Mouse (Mus musculus): ENCODE data around the gene Cdkl3. TPM values are rescaled to one million over a fixed set of nuclear protein-coding genes. Genes with fewer than 3 reads are reported as not detected.

The Cdkl3 gene
- polyA plus RNA-seq, 1 experiment: 2.2 TPM

DNA sequence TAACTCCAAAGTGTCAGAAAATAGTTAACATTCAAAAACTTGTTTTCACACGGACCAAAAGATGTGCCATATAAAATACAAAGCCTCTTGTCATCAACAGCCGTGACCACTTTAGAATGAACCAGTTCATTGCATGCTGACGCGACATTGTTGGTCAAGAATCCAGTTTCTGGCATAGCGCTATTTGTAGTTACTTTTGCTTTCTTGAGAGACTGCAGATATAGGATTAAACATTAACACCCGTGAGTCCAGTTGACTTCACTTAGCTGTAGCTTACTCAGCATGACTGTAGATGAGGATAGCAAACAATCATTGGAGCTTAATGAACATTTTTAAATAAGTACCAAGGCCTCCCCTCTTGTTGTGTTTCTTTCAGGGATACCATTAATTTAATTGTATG, 118.0 kb downstream of the Cdkl3 start:
- Histone ChIP-seq H3ac (ENCODE audit: control insufficient read depth, insufficient read length) (no peak overlapping the region), H3K79me2 (ENCODE audit: control insufficient read depth, insufficient read depth) (peaks cover 28% of the 10 kb centered on the region)
- no peak for TF ChIP-seq TCF12 (IDR thresholded peaks at IDR 0.05; ENCODE audit: insufficient read depth, poor library complexity, severe bottlenecking)
- TF ChIP-seq USF1 (IDR thresholded peaks at IDR 0.05; ENCODE audit: low read depth): no peak
- no peak for TF ChIP-seq MYOD1 (IDR thresholded peaks at IDR 0.05; ENCODE audit: control insufficient read depth in 1 of 3, insufficient read length in 2 of 3, low read depth in 2 of 3)
- no peak for TF ChIP-seq SRF (IDR thresholded peaks at IDR 0.05; ENCODE audit: control insufficient read depth, insufficient read length, low read depth)
- no peak for TF ChIP-seq TCF3 (IDR thresholded peaks at IDR 0.05; ENCODE audit: insufficient read length, low read depth)
- TF ChIP-seq POLR2AphosphoS2 (IDR thresholded peaks at IDR 0.05; ENCODE audit: insufficient read length, low read depth): no peak
- no peak for TF ChIP-seq CEBPB (IDR thresholded peaks at IDR 0.05; ENCODE audit: insufficient read depth, poor library complexity, severe bottlenecking)
- no peak for TF ChIP-seq REST (IDR thresholded peaks at IDR 0.05; ENCODE audit: insufficient read depth, insufficient read length)
- TF ChIP-seq POLR2A (IDR thresholded peaks at IDR 0.05; ENCODE audit: insufficient read length, low read depth): no peak
- no peak for TF ChIP-seq MAX (IDR thresholded peaks at IDR 0.05; ENCODE audit: low read depth)
- no peak for TF ChIP-seq E2F4 (IDR thresholded peaks at IDR 0.05; ENCODE audit: insufficient read depth)
- TF ChIP-seq MYOG (IDR thresholded peaks at IDR 0.05; ENCODE audit: control insufficient read depth in 1 of 3, insufficient read depth in 1 of 3, insufficient read length in 2 of 3, low read depth in 2 of 3): no peak

GRCm38 (mm10) chr11:52124468-52124867, 120.4 kb downstream of the Cdkl3 start:
- no peak overlapping the region for H3ac ChIP-seq (ENCODE audit: control insufficient read depth, insufficient read length)
- no peak for TF ChIP-seq MAX (IDR thresholded peaks at IDR 0.05; ENCODE audit: low read depth)
- TF ChIP-seq MYOG (IDR thresholded peaks at IDR 0.05; ENCODE audit: control insufficient read depth in 1 of 3, insufficient read depth in 1 of 3, insufficient read length in 2 of 3, low read depth in 2 of 3): no peak
- no peak for TF ChIP-seq TCF3 (IDR thresholded peaks at IDR 0.05; ENCODE audit: insufficient read length, low read depth)
- TF ChIP-seq TCF12 (IDR thresholded peaks at IDR 0.05; ENCODE audit: insufficient read depth, poor library complexity, severe bottlenecking): no peak
- TF ChIP-seq SRF (IDR thresholded peaks at IDR 0.05; ENCODE audit: control insufficient read depth, insufficient read length, low read depth): no peak
- no peak for TF ChIP-seq REST (IDR thresholded peaks at IDR 0.05; ENCODE audit: insufficient read depth, insufficient read length)
- no peak for TF ChIP-seq CEBPB (IDR thresholded peaks at IDR 0.05; ENCODE audit: insufficient read depth, poor library complexity, severe bottlenecking)
- no peak for TF ChIP-seq POLR2A (IDR thresholded peaks at IDR 0.05; ENCODE audit: insufficient read length, low read depth)
- peaks cover 54% of the 10 kb centered on the region for H3K36me3 ChIP-seq (ENCODE audit: control insufficient read depth, insufficient read depth)
- H3K27me3 ChIP-seq (ENCODE audit: control insufficient read depth, insufficient read depth, insufficient read length): no peaks in the 10 kb centered on the region
- no peak overlapping the region for H3K4me3 ChIP-seq
- H3K79me2 ChIP-seq (ENCODE audit: control insufficient read depth, insufficient read depth): peaks cover 10% of the 10 kb centered on the region
- H3K4me2 ChIP-seq (ENCODE audit: low read depth): no peak overlapping the region

More for the DNA sequence above, 118.0 kb downstream of the Cdkl3 start:
- peaks cover 76% of the 10 kb centered on the region for H3K36me3 ChIP-seq (ENCODE audit: control insufficient read depth, insufficient read depth)
- H3K4me3 ChIP-seq: no peak overlapping the region
- no peak overlapping the region for H3K4me2 ChIP-seq (ENCODE audit: low read depth)
- H3K27me3 ChIP-seq (ENCODE audit: control insufficient read depth, insufficient read depth, insufficient read length): no peaks in the 10 kb centered on the region

DNA sequence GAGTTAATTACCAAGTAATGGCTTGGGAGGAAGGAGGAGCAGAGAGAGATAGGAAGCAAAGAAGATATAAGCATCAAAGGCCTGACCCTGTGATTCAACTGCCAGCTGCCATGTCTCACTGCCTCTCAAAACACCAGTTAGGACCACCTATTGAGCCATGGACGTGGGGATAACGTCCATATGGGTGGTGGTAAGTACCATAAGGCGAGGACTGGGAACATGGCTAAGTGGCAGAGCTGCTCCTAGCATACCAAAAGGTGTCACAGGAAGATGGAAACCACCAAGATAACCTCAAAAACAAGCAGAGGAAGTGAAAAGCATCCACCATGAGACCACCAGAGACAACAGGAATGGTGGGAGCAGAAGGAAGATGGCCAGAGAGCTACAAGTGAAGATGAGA, 123.1 kb downstream of the Cdkl3 start:
- no peak for TF ChIP-seq CEBPB (IDR thresholded peaks at IDR 0.05; ENCODE audit: insufficient read depth, poor library complexity, severe bottlenecking)
- TF ChIP-seq REST (IDR thresholded peaks at IDR 0.05; ENCODE audit: insufficient read depth, insufficient read length): no peak
- TF ChIP-seq POLR2AphosphoS2 (IDR thresholded peaks at IDR 0.05; ENCODE audit: insufficient read length, low read depth): peak; percentile 59
- no peak for TF ChIP-seq MAX (IDR thresholded peaks at IDR 0.05; ENCODE audit: low read depth)
- H3K36me3 ChIP-seq (ENCODE audit: control insufficient read depth, insufficient read depth): peaks cover 27% of the 10 kb centered on the region
- no peak overlapping the region for H3K4me2 ChIP-seq (ENCODE audit: low read depth)
- peaks cover 2% of the 10 kb centered on the region for H3K79me2 ChIP-seq (ENCODE audit: control insufficient read depth, insufficient read depth)
- no peaks in the 10 kb centered on the region for H3K27me3 ChIP-seq (ENCODE audit: control insufficient read depth, insufficient read depth, insufficient read length)
- H3K4me3 ChIP-seq: no peak overlapping the region
- H3ac ChIP-seq (ENCODE audit: control insufficient read depth, insufficient read length): no peak overlapping the region

DNA sequence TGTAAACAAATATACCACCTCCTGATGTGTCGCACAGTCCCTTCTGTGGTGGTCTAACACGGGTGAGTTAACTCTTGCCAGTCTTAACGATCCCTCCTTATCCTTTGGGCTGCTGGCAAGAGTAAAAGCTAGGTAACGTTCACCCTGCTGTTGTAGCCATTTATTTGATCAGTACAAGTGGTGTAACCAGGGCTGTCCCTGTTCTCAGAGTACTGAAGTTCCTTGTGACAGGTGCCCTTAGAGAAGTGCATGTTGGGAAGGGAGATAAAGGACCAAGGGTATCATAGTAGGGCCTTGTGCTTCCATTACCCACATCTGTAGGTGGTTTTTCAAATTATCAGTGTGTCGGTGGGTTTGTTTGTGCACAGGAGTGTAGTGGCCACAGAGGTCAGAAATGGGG, 123.7 kb downstream of the Cdkl3 start:
- H3K36me3 ChIP-seq (ENCODE audit: control insufficient read depth, insufficient read depth): peaks cover 21% of the 10 kb centered on the region
- H3K4me3 ChIP-seq: no peak overlapping the region
- TF ChIP-seq CEBPB (IDR thresholded peaks at IDR 0.05; ENCODE audit: insufficient read depth, poor library complexity, severe bottlenecking): no peak
- no peak for TF ChIP-seq POLR2A (IDR thresholded peaks at IDR 0.05; ENCODE audit: insufficient read length, low read depth)
- TF ChIP-seq MYOG (IDR thresholded peaks at IDR 0.05; ENCODE audit: control insufficient read depth in 1 of 3, insufficient read depth in 1 of 3, insufficient read length in 2 of 3, low read depth in 2 of 3): no peak
- TF ChIP-seq REST (IDR thresholded peaks at IDR 0.05; ENCODE audit: insufficient read depth, insufficient read length): no peak
- no peak for TF ChIP-seq MAX (IDR thresholded peaks at IDR 0.05; ENCODE audit: low read depth)
- TF ChIP-seq TCF12 (IDR thresholded peaks at IDR 0.05; ENCODE audit: insufficient read depth, poor library complexity, severe bottlenecking): no peak
- TF ChIP-seq POLR2AphosphoS2 (IDR thresholded peaks at IDR 0.05; ENCODE audit: insufficient read length, low read depth): no peak
- no peak for TF ChIP-seq MYOD1 (IDR thresholded peaks at IDR 0.05; ENCODE audit: control insufficient read depth in 1 of 3, insufficient read length in 2 of 3, low read depth in 2 of 3)
- TF ChIP-seq SRF (IDR thresholded peaks at IDR 0.05; ENCODE audit: control insufficient read depth, insufficient read length, low read depth): no peak
- TF ChIP-seq TCF3 (IDR thresholded peaks at IDR 0.05; ENCODE audit: insufficient read length, low read depth): no peak
- no peak for TF ChIP-seq E2F4 (IDR thresholded peaks at IDR 0.05; ENCODE audit: insufficient read depth)
- no peak for TF ChIP-seq USF1 (IDR thresholded peaks at IDR 0.05; ENCODE audit: low read depth)
- no peak overlapping the region for H3ac ChIP-seq (ENCODE audit: control insufficient read depth, insufficient read length)
- no peak overlapping the region for H3K4me2 ChIP-seq (ENCODE audit: low read depth)
- H3K27me3 ChIP-seq (ENCODE audit: control insufficient read depth, insufficient read depth, insufficient read length): no peaks in the 10 kb centered on the region
- no peaks in the 10 kb centered on the region for H3K79me2 ChIP-seq (ENCODE audit: control insufficient read depth, insufficient read depth)

- no peak overlapping the region for H3K4me2 ChIP-seq (ENCODE audit: low read depth)
- H3K79me2 ChIP-seq (ENCODE audit: control insufficient read depth, insufficient read depth): no peaks in the 10 kb centered on the region
- peaks cover 16% of the 10 kb centered on the region for H3K36me3 ChIP-seq (ENCODE audit: control insufficient read depth, insufficient read depth)
- H3ac ChIP-seq (ENCODE audit: control insufficient read depth, insufficient read length): no peak overlapping the region
- H3K4me3 ChIP-seq: no peak overlapping the region
- TF ChIP-seq POLR2AphosphoS2 (IDR thresholded peaks at IDR 0.05; ENCODE audit: insufficient read length, low read depth) (peak; percentile 60), USF1 (IDR thresholded peaks at IDR 0.05; ENCODE audit: low read depth) (no peak)
- no peaks in the 10 kb centered on the region for H3K27me3 ChIP-seq (ENCODE audit: control insufficient read depth, insufficient read depth, insufficient read length)
Measured at GRCm38 (mm10) chr11:52128316-52129061, 124.5 kb downstream of the Cdkl3 start.
